Mouse (Mus musculus) ES-Bruce4 (cell line): Measurements from ENCODE around the gene Ctrc. TPM values are rescaled to one million over a fixed set of nuclear protein-coding genes. Genes with fewer than 3 reads are reported as not detected.

Experiments used
- H3K27ac ChIP-seq: 2 replicates; pipeline ENCODE4 v1.5.1; 2012; ENCODE audit warnings: low read length, inconsistent platforms; ENCODE audit not compliant: insufficient read depth
- H3K27me3 ChIP-seq: 2 replicates; pipeline ENCODE4 v1.6.1; 2012; ENCODE audit warnings: mild to moderate bottlenecking, low read length, inconsistent platforms; ENCODE audit not compliant: control insufficient read depth, poor library complexity, insufficient read depth, severe bottlenecking
- H3K36me3 ChIP-seq: 2 replicates; pipeline ENCODE4 v1.6.1; 2012; ENCODE audit warnings: inconsistent platforms, mild to moderate bottlenecking, low read length, moderate library complexity; ENCODE audit not compliant: control insufficient read depth, poor library complexity, insufficient read depth, severe bottlenecking
- H3K4me1 ChIP-seq: one replicate; pipeline ENCODE4 v1.8.1; 2011; ENCODE audit warnings: low read length; ENCODE audit not compliant: control insufficient read depth, insufficient read depth
- H3K4me3 ChIP-seq: 2 replicates; pipeline ENCODE4 v1.5.1; 2011; ENCODE audit warnings: low read depth, mild to moderate bottlenecking, low read length
- H3K9ac ChIP-seq: 2 replicates; pipeline ENCODE4 v1.6.1; 2012; ENCODE audit warnings: low read depth, mild to moderate bottlenecking, inconsistent platforms; ENCODE audit not compliant: poor library complexity, severe bottlenecking
- H3K9me3 ChIP-seq: replicated peaks from 2 replicates; pipeline ENCODE4 v1.6.1; 2012; ENCODE audit warnings: mild to moderate bottlenecking, low read length, inconsistent platforms; ENCODE audit not compliant: control insufficient read depth, poor library complexity, insufficient read depth, severe bottlenecking
- CTCF ChIP-seq: IDR thresholded peaks from one replicate; pipeline ENCODE4 v1.8.1; 2011; ENCODE audit warnings: low read depth, low read length
- EP300 ChIP-seq: IDR thresholded peaks from 2 replicates; pipeline ENCODE4 v1.6.1; 2011; ENCODE audit warnings: low read depth, low read length; ENCODE audit not compliant: insufficient read depth
- POLR2A ChIP-seq: IDR thresholded peaks from one replicate; pipeline ENCODE4 v1.8.1; 2011; ENCODE audit warnings: low read length; ENCODE audit not compliant: insufficient read depth
- polyA plus RNA-seq: library from polyadenylated mRNA; stranded (reverse); fragments of >200 nt; gene quantifications from 2 replicates; pipeline ENCODE4 v1.2.4, GENCODE M21; 2011; ENCODE audit warnings: low read depth; ENCODE audit not compliant: missing spikeins, insufficient read depth, insufficient read length

Gene Ctrc
- polyA plus RNA-seq, 1 experiment: not detected

DNA sequence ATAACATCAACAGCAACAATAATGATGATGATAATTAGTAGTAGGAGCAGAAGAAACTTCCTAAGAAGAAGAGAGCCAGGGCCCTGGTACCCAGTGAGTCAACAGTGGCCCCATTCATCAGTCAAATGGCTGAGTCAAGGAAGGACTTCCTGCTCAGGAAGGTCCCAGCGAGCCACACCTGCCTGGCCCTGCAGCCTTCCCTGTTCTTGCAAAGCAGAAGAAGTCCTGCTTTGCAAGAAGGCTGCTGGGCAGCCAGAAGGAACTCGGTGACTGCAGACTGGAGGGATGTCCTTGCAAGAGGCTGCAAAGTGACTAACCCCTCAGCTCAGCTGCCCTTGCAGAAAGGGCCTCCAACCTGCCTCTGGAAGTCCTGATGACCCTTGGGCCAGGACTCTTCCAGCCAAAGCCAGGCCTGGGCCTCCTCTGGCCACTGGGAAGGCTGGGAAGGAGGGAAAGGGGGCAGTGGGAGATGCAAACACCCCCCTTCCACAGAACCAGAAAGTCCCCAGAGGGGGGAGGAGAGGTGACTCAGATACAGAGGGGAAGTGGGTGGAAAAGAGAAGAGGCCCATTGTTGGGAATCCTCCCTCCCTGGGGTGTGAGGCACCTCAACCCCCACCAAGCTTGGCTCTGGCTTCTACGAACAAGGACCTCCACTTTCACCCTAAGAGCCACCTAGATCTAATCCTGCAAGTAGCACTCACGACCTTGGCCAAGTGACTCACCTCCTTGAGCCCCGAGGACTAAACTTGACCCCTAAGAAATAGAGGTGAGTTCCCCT, 23.5 kb upstream of the Ctrc start:
- Histone ChIP-seq H3K4me3 (no peak overlapping the region), H3K27ac (no peak overlapping the region), H3K4me1 (peaks cover 7% of the 10 kb centered on the region), H3K9me3 (no peaks in the 10 kb centered on the region), H3K36me3 (no peaks in the 10 kb centered on the region), H3K9ac (no peak overlapping the region), H3K27me3 (no peaks in the 10 kb centered on the region)
- TF ChIP-seq POLR2A: no peak
- TF ChIP-seq CTCF: no peak

DNA sequence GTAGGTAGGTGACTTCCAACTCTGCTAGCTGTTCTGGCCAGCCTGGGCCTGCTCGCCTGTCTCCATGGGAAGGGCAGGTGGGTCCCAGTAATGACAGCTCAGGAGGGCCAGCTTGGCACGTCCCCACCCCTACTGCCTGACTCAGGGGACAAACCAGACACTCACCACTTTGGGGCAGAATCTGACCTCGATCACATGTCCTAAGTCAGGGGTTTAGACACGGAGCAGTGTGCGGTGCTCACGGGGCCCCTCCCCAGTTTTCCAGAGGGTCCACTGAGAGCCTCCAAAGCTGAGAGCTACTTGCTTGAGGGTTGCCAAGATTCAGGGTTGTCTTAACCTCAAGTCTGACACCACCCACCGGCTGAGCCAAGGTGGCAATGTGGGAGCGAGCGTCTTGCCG, 21.9 kb upstream of the Ctrc start:
- Histone ChIP-seq H3K27me3 (no peaks in the 10 kb centered on the region), H3K9me3 (no peaks in the 10 kb centered on the region), H3K27ac (no peak overlapping the region), H3K4me1 (peaks cover 7% of the 10 kb centered on the region), H3K4me3 (no peak overlapping the region), H3K36me3 (no peaks in the 10 kb centered on the region), H3K9ac (no peak overlapping the region)
- TF ChIP-seq POLR2A (no peak), EP300 (no peak), CTCF (no peak)

DNA sequence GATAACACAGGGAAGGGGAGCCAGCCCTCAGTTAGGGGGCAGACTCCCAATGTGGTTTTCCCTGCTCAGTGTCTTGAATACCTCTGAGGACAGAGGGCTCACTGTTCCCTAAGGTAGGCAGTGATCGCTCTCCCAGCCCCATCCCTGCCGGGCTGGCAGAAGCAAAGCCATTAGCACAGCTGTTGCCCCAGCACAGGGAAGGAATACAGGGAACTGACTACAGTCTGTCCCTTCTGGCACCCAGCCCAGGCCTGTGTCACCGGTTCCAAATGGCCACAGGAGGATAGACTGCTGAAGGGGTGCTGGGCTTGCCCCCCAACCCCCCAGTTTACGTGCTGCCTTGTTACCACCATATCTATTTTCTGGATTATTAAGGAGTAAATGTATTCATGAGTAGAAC, 21.3 kb upstream of the Ctrc start:
- no peak for TF ChIP-seq EP300
- TF ChIP-seq CTCF: no peak
- TF ChIP-seq POLR2A: no peak
- H3K9me3 ChIP-seq: no peaks in the 10 kb centered on the region
- H3K9ac ChIP-seq: no peak overlapping the region
- no peaks in the 10 kb centered on the region for H3K27me3 ChIP-seq
- H3K36me3 ChIP-seq: no peaks in the 10 kb centered on the region
- H3K4me1 ChIP-seq: peaks cover 7% of the 10 kb centered on the region
- H3K4me3 ChIP-seq: no peak overlapping the region
- no peak overlapping the region for H3K27ac ChIP-seq

DNA sequence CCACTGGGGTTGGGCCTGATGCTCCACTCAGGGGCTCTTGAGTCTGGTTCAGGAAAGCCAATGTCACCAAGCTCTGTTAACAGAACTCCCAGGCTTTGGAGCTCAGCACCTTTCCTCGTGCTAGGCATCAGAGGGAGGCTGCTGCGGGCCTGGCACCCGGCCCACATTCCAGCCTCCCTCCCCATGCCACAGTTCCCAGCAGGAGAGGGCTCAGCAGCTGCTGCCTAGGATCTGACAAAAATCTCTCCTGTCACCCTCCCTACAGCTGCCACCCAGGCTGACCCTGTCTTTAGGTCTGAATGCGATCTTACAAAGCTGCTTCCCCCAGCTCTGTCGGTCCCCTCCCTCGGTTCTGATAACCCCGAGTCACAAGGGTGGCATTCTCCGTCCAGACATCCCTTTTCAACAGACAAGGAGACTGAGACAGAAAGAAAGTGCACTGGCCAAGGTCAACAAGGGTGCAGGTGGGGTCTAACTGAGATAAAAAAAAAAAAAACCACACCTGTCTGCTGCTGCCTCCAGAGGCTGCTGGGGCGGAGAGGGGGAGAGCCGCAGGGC, 20.9 kb upstream of the Ctrc start:
- Histone ChIP-seq H3K9me3 (no peaks in the 10 kb centered on the region), H3K27me3 (no peaks in the 10 kb centered on the region), H3K4me1 (peaks cover 7% of the 10 kb centered on the region), H3K27ac (no peak overlapping the region), H3K4me3 (no peak overlapping the region), H3K36me3 (no peaks in the 10 kb centered on the region), H3K9ac (no peak overlapping the region)
- TF ChIP-seq CTCF (no peak), EP300 (no peak), POLR2A (no peak)

DNA sequence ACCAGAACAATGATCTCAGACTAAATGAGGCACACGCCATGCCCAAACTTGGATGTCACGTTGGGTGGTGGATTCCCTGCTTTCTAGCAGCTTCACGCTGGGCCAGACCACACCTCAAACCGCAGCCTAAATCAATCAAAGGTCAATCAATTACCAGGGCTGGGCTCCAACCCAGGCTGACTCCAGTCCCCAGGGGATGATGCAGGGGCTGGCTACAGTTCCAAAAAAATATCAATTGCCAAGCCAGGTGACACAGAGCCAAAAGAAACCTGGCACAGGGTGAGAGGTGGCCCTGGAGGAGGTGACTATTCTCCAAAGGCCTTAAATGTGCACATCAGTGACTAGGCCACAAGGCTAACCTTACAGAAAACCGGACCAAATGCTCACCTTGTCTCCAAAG, 19.4 kb upstream of the Ctrc start:
- no peak overlapping the region for H3K9ac ChIP-seq
- H3K27ac ChIP-seq: no peak overlapping the region
- peaks cover 7% of the 10 kb centered on the region for H3K4me1 ChIP-seq
- H3K4me3 ChIP-seq: no peak overlapping the region
- H3K9me3 ChIP-seq: no peaks in the 10 kb centered on the region
- TF ChIP-seq EP300 (no peak), POLR2A (no peak), CTCF (no peak)
- H3K36me3 ChIP-seq: no peaks in the 10 kb centered on the region
- H3K27me3 ChIP-seq: no peaks in the 10 kb centered on the region

DNA sequence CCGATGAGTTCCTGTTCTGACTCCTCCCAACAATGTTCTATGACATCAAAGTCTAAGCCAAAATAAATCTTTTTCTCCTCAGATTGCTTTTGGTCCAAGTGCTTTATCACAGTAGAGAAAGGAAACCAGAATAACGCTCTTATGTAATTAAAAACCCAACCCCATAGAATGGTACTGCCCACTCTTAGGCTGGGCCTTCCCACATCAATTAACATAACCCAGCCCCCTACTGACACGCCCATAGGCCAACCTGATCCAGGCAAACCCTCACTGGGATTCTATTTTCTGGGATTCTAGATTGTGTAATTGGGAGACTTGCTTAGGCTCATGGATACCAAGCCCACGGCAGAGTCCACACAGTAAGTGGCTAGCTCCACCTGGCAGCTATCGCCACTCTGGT, 18.8 kb upstream of the Ctrc start:
- TF ChIP-seq EP300 (no peak), POLR2A (no peak), CTCF (no peak)
- peaks cover 7% of the 10 kb centered on the region for H3K4me1 ChIP-seq
- H3K4me3 ChIP-seq: no peak overlapping the region
- H3K27me3 ChIP-seq: no peaks in the 10 kb centered on the region
- H3K36me3 ChIP-seq: no peaks in the 10 kb centered on the region
- H3K27ac ChIP-seq: no peak overlapping the region
- no peaks in the 10 kb centered on the region for H3K9me3 ChIP-seq
- no peak overlapping the region for H3K9ac ChIP-seq
